Mouse (Mus musculus) urinary bladder, postnatal 25 days (tissue): ENCODE data around the gene Il3.
"Not testable (repeated sequence)": the region's sequence is repeated elsewhere in the genome, so short reads cannot be mapped to it uniquely, and the experiment has no call there.

Source experiments
- DNase-seq: peaks from one replicate; pipeline ENCODE4 v3.0.0; 2022; ENCODE audit warnings: low spot score

The Il3 gene

DNA sequence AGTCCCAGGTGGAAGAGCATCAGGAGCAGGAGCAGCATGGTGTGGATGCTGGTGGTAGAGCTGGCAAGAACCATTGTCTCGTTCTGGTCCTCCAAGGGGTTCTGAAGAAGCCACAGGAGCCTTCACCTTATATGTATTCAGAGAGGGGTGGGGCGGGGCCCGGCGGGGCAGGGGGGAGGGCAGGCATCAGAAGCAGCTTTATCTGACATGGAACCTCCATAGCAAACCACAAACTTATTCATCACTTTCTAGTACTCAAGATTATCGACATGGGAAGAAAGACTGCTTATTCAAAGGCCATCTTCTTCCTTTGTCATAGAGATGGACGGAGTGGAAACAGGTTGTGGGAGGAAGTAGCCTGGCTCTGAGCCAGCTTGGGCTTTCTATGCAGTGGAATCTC lies at the start of gene Il3:
Il3 (minus strand) TSS at position 101 of the 400 bp plus-strand sequence.
- DNase-seq = no peak

DNA sequence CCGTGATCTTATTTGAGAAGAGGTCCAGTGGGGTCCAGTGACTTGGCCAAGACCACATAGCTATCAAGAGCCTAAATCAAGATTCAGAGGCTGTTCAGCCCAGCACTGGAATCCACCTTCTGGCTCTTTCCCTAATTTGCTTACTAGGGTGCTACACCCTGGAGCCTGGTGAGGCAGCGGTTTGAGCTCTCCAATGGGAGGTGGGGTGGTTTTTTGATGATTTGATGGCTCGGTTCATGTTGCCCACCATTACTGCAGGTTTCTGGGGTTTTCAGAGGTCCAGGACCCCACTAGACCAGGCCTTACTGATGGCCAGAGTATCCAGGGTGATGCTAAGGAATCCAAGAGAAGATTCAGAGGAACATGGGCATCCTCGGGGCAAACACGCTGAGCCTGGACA lies 48.3 kb upstream of the Il3 start:
- no peak for DNase-seq

DNA sequence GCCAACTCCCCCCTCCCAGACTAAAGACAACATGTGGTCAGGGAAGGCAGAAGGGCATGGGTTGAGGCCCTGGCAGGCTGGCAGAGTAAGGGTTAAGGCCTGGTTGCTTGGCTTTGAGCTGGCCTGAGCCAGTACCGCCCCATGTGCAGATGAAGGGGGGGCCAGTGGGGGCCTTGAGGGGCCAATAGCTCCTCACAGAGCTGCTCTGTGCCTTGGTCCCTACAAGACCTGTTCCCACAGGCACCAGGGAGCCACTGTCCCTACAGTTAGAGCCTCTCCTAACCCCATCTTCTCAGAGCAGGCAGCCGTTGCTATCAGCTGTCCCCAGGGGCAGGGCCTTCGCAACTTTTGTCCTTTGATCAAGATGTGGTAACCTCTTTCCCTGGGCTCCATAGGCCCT lies 47.7 kb upstream of the Il3 start:
- no peak for DNase-seq

DNA sequence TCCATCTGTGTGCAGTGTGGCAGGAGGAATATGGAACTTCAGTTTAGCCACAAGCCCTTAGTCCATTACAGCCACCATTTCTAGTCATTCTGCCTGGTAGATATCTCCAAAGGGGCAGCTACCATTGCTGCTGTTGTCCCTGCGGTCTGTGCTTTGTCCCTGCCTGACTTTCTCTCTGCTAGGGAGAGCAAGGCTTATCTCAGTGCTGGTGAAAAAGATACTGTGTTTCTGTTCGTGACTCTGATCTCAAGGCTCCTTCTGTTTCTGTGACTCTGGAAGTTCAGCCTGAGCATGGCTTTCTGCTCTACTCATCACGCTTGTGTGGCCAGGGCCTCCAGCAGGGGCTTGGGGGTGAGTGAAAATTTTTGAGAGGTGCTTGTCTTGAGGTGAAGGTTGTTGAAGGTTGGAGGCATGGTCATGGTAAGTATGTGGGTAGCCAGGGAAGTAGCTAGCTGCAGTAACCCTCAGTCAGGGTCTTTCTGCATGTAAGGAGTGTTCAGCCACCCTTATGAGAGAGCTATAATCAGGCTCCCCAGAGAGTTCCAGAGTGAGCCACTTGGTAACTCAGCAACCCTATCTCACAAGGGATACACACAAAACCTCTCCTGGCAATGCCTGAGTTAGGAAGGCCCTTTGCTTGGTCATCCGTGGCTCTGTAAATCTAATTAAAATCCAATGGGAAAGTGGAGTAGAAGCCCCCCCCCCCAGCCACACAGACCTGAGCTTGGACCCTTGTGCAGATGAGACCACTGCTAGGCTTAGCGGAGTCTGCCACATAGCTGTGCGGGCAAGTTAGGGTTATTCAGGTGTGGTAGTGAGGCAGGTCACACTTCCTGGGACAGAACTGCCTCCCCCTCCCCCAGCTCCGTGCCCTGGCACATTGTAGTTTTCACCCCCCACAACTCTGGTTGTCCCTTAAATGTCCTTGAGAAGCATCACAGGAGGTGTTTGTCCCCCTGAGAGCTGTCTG lies 46.6 kb upstream of the Il3 start:
- no peak for DNase-seq

DNA sequence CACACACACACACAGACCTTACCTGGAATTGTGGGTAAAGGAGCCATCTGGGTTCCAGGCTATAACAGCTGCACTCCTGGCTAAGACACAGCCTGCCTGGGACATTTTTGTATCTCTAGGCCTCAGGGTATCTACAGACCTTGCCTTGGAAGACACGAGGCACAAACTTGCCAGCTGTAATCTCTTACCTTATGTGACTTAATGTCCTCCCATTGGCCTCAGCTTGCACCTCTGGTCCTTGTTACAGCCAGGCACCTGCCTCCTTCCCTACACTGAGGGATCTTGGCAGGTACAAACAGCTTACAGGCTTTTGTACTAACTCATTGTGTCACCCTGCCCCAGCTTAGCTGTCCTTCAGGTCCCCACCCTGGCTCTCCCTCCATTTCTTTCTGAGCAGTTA lies 45.5 kb upstream of the Il3 start:
- DNase-seq = no peak

DNA sequence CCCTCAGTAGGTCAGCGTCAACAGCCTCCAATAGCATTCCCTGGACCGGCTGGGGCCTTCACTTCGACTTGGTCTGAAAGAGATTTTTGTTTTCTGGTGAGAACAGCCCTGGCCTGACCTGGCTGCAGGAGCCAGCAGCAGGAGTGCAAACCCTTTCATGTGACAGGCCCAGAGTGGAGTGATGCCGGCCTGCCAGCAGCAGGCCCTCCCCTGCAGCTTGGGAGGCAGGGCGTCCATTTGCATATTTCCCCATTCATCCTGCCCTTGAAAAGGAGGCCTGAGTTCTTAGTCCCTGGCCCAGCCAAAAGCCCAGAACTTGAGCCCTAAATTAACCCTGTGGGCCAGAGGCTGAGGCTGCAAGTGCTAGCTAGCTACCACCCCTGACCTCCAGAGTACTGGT lies 44.9 kb upstream of the Il3 start:
- DNase-seq = no peak

DNA sequence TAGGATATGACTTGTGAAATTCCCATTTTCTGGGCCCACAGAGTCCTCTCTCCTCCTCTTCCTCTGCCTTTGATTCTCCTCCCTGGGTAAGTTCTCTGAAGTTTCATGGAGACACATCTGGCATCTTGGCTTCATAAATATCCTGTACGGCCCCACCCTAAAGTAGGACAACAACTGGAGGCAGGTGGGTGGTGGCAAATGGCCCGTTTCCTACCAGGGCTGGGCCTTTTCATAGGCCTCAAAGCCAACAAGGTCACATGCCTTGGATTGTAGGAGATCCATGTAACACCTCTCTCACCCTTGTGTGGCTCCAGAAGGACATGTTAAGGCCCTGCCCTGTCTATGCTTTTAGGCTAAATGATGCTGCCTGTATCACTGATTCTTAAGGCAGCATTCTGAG lies 43.5 kb upstream of the Il3 start:
- DNase-seq = no peak

DNA sequence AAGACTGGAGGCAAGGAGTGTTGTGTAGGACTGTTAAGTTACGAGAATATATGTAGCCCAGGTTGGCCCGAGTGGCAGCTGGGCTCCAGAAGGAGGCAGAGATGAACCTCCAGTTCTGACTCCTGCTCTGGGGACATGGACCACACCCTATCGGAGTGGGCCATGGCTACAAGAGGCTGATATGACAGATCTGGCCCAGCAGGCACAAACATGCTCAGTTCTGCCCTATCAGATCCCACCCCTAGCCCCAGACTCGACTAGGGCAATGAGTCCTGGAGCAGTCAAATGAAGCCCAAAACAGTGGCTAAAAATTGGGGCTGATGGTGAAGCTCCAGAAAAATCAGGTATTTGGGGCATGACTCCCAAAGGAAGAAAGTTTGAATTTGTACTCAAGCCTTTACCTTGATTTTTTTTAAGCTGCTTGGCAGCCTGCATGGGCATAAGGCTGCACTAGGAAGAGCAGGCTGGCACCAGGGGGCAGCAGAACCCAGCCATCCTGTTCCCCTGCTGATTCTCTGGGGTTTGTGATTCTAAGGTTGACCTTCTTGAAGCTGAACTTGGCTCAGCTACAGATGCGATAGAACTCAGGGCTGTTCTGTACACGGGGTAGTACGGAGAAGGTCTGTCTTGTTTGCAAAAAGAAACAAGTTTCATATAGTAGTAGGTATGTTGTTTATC lies 40.2 kb upstream of the Il3 start:
- peak; percentile 33 for DNase-seq

DNA sequence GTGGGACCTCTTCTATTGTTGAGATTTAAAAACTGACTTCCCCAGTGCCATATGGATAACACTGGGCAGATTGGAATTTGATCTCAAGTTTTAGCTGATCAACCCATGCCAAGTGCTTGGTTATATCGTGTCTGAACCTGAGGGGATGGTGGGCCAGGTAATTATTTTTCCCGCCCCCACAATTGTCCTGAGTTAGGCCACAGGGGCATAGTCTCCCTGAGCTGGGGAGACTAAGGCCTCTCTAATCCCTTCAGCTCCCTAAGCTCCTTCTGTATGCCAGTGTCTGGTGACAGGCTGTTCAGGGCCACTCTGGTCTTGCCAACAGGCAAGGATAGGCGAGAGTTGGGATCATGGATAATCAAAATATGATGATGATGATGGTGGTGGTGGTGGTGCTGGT lies 38.3 kb upstream of the Il3 start:
- no peak for DNase-seq

DNA sequence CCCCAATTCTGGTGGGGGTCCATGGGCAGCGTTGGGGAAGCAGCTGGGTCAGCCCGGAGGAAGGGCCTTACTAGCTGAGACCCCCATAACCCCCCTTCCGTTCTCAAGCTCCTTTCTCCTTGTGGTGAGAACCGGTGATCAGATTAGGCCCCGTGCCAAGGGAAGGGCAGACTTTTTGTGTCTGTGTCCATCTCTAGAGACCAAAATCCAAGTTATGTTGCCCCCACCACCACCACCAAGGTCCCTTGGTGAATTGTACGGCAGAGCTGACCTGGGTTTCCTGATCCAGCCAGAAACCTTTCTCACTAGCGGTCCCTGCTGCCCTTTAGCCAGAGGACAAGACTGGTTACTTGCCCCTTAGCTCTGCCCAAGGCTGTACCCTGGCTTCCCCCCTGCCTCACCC lies 37.4 kb upstream of the Il3 start:
- no peak for DNase-seq

DNA sequence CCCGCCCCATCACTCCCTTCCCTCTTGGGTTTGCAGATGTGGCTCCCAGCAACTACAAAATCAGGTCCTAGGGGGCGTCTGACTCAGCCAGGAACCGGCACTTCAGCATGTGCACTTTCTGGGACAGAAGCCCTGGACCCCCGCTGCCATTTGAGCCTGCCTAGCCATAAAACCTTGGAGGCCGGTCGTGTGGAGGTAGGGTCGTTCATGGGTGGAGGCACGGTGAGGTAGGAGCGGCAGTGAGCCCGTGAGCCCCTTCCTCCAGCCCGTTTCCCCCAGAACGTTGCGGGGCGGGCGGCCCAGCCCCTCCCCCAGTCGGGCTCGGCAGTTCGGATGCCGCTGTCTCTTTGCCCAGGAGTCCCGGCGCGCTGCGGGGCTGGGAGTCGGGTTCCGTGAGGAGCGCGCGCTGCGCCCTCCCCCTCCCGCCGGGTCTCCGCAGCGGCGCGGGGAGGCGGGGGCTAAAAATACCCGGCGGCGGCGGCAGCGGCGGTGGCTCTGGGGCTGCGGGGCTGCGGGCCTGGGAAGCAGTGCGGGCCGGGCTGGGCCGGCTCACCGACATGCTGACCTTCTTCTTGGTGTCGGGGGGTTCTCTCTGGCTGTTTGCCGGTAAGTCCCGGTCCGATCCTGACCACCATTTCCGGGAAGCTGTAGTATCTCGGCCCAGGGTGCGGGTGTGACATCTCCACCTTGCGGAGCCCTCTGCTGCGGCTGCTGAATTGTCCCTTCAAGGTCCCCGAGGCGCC lies 36.8 kb upstream of the Il3 start, which contains the start of gene Acsl6:
Acsl6 (plus strand) TSS at position 71 of the 743 bp plus-strand sequence.
- peak; percentile 6 for DNase-seq

DNA sequence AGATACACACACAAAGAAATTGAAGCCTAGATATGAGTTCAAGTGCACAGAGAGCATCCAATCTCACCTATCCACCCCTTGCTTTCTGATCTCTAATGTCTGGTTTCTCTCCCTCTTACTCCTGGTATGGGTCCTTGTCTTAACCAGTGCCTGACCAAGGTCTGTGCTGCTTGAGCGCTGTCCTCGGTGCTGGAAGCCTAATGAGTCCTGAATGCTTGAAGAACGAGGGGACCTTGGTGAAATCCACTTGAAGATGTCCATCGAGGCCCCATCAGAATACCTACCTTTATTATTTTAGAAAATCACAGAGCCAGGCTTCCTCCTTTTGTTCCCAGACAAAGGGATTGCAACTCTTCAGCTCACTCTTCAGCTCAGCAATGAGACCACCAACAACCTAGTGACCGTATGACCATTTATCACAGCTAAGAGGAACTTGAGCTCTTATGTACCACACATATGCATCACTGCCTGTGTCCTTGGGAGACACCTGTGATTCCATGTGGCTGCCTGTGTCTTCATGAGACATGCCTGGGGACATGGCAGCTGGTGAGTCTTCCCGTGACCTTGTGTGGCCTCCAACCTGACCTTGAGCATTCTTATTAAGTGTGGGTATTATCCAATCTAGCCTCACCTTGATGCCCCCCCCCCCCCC lies 36.1 kb upstream of the Il3 start:
- DNase-seq = no peak

DNA sequence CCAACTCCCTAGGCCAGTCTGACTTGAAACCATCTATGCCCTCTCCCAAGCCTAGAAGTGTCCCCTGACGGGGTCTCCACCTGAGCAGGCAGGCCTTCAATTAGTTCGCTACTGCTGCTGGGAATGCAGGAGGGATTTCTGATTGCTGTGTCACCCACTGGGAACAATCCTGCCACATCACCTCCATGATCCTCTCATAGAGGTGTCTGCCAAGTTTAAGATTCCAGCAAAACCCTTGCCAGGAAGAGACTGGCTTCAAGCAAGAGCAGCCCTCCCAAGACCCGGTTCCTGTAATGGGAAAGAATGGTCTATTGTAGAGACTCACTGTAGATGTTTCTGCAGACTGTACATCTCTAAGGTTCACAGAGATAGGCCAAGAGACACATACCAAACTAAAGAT lies 35.5 kb upstream of the Il3 start:
- no peak for DNase-seq

DNA sequence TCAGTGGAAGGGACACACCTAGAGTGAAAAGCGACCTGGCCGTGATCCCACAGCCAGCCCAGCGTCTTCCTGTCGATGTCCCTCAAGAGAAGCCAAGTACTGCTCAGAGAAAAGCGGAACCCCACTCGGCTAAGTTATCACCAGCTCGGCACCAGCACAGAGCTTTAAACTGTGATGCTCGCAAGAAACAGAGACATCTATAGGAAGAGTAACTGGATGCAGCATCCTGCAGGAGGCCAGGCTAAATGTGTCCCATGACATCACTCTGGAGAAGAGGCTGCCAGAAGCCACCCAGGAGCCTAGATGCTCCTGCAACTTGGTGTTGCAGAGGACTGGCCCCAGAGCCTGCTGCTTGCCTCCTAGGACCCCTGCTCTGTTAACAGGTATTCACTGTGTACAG lies 34.9 kb upstream of the Il3 start:
- DNase-seq = no peak

DNA sequence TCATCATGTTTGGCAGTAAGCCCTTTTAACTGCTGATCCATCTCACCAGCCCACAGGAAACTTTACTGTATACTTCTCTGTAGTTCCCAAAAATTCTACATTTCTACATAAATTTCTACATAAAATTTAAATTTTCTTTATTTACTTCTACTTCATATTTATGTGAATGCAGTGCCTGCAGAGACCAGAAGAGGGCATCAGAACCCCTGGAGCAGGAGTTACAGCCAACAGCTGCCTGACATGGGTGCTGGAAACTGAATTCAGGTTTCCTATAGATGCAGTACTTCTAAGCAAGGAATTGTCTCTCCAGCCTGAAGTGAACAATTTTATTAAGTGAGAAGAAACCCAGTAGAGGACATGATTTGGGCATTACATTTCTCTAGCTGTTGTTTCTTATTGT lies 31.7 kb upstream of the Il3 start:
- no peak for DNase-seq

DNA sequence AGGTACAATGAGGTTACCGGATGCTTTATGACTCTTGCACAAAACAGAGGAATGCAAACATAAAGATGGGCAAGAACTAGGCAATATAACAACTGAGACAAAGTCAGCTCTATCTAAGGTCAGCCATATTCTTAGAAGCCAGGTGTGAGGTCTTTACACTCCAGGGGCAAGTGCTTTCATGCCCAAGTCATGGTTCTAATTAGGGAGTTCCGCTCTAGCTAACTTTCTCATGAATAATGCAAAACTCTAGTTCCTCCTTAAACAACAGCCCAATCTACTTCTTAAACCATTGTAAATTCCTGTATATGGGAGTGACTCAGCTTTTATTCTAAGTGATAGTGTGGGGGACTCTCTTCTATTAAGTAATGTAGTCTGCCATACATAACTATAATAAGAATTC lies 30.4 kb upstream of the Il3 start:
- DNase-seq = not testable (repeated sequence)

DNA sequence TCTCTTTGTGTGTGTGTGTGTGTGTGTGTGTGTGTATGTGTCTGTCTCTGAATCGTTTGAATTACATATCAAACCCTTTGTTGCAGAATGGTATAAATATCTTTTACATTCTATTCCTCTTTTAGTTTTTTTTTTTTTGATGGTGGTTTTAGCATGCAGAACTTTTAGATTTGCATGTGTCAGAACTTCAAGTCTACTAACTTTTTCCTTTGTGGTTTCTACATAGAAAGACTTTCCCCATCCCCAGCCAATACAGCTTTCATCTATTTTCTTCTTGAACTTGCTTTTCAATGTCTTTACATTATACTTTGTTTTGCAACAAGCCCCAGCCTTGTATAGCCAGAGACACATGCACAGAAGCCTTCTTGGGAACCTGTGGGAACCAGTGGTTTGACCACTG lies 29.7 kb upstream of the Il3 start:
- DNase-seq = no peak

DNA sequence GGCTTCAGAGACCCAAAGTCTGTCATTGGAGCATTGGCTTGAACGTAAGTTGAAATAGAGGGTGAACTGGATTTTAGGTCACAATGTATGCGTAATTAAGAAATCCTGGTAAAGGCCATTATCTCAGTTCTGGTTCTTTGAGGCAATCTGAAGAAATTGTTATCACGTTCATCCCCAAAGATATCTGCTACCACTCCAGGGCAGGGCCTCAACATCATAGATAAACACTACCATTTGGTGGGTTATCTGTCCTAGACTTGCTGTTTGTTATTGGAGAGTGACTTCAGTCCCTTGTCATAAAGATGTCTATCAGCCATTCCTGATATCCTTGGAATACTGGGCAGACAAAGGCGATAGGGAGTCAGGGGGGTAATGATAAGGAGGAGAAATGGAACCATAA lies 28.9 kb upstream of the Il3 start:
- no peak for DNase-seq

DNA sequence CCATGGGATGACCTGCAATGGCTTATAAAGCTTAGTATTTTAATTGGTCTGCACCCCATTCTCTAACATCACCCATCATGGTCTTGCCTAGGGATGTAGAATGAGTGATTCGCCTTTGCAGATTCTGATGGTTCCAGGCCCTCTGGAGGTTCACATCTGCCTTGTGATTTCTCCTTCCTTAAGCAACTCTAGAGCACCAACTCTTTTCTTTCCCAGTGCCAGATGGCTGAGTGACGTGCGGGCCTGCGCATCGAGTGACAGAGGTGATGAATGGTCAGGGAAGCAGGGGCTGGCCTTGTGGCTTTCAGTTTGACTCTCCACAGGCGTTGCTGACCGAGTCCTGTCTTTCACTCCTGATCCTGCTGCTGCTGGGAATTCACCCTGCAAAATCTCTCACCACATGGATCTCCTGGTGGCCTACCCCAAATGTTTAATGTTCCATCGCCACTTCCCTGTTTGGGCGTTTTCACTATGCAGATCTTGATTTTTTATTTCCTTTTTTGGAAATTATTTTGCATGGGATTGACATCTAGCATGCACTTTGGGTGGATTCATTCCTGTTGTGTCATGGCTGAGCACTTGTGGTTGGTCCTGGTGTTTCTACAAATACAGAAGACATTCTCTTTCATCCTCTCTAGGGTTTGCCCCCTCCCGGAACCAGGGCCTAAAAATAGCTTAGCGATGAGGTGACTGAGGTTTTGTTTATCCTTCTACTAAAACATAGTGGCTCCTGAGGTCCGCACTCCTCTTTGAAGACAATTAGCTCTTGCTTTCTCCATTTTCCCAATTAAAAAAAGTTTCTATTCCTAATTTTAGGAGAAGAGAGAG lies 27.1 kb upstream of the Il3 start:
- DNase-seq = no peak

DNA sequence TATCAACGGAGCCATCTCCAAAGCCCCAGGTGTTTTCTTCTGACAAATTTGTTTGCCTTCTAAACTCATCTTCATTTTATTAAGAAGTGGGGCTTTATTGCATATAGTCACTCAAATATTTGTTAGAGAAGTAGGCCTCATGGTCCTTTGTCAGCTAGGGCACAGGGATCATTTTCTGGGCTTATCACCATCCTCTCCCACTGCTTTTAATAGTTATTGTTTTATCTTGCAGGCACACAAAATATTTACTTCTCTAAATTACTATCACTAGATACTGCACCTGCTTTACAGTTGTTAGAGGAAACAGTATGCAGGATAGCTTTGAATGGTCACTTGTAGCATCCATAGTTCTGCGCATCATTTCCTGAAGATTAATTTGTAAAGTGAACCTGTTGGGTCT lies 25.1 kb upstream of the Il3 start:
- DNase-seq = no peak

DNA sequence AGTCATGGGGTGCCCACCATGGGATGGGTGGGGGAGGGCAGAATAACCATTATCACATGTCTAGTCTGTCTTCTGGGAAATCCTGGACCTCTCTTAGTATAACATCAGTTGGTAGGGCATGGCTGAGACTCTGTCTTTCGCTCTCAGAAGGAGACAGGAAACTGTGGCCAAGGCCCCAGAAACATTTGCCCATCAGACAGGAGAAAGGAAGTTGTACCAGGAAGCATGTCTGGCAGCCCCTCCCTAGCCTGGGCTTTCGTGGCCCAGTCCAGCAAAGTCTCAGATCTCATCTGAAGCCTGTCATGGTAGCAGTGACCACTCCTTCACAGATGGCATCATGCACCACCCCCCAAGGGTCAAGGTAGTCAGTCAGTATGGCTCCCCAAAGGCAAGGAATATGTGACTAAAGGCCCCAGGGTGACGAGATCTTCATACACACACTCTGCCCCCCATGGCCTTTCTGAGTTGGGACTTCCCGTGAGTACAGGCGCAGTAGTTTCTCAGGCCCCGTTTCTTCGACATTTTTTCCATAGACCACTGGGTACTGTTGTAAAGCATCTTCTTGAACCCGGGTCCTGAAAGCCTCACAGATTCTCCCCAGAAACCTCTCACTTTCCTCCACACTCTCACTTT lies 20.9 kb upstream of the Il3 start:
- no peak for DNase-seq
